Mouse (Mus musculus) midbrain, embryonic 10.5 days (tissue): ENCODE measurements around the gene Aifm3. TPM values are rescaled to one million over a fixed set of nuclear protein-coding genes. Genes with fewer than 3 reads are reported as not detected.

Experiments
- DNase-seq: peaks from one replicate; pipeline ENCODE4 v3.0.0-alpha.2; 2017; ENCODE audit warnings: low spot score
- H3K27ac ChIP-seq: fragments of 300-500 bp; sonication (generic); replicated peaks from 2 replicates; pipeline ENCODE4 v1.5.1; 2016; ENCODE audit warnings: mild to moderate bottlenecking
- H3K27me3 ChIP-seq: fragments of 300-500 bp; sonication (generic); 2 replicates; pipeline ENCODE4 v1.6.1; 2016; ENCODE audit warnings: low read depth, mild to moderate bottlenecking; ENCODE audit not compliant: poor library complexity, severe bottlenecking
- H3K36me3 ChIP-seq: fragments of 300-500 bp; sonication (generic); 2 replicates; pipeline ENCODE4 v1.6.1; 2016; ENCODE audit warnings: mild to moderate bottlenecking, moderate library complexity
- H3K4me1 ChIP-seq: fragments of 300-500 bp; sonication (generic); 2 replicates; pipeline ENCODE4 v1.6.1; 2016
- H3K4me3 ChIP-seq: fragments of 300-500 bp; sonication (generic); 2 replicates; pipeline ENCODE4 v1.5.1; 2016; ENCODE audit warnings: mild to moderate bottlenecking, moderate library complexity
- H3K9me3 ChIP-seq: fragments of 300-500 bp; sonication (generic); replicated peaks from 2 replicates; pipeline ENCODE4 v1.6.1; 2016; ENCODE audit warnings: mild to moderate bottlenecking
- WGBS: fragments of 180-500 bp; shearing (Covaris S2); methylation state at CpG from one replicate; pipeline ENCODE4 v1.1.7; 2016; 5-methylcytosine and 5-hydroxymethylcytosine counted together
- polyA plus RNA-seq: library from polyadenylated mRNA; unstranded; fragments of >200 nt; fragmentation: Nextera tagmentation; extraction: Ambion mirVana; gene quantifications from 2 replicates; pipeline ENCODE4 v1.2.1, GENCODE M21; 2016

Gene Aifm3
- polyA plus RNA-seq, 1 experiment from 2014 or later, result 2.6 TPM

DNA sequence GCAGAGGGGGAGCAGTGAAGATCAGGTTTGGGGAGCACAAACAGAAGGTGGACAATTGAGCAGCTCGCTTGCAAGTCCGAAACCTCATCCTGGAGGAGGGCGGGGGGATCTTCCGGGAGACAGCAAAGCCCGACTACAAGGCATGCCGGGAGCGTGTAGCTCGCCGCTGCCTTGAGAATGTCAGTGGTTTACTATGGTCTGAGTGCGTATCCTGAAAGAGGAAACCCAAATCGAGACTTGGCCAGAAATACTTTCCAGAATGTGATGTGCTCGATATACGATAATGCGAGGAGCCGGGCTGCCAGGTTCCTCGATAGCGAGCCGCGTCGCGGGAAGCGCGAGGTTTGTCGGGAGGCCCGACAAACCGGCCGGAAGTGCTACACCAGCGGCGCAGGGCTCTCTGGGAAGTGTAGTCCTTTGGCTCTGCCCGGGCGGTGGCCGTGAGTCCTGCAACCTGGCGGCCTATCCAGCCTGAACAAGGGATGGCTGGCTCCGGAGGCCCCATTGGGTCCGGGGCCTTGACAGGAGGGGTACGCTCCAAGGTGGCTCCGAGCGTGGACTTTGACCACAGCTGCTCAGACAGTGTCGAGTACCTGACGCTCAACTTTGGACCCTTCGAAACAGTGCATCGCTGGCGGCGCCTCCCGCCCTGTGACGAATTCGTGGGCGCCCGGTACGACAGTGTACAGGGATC lies 19.3 kb downstream of the Aifm3 start, which contains the start of gene Lztr1:
Gene Lztr1, plus strand, starts transcription at position 143 of the 694 bp plus-strand sequence.
- H3K9me3 ChIP-seq, result no peaks in the 10 kb centered on the region
- WGBS, result under 1% methylated on average over 50 of the region's 50 CpGs
- peak; percentile 90 for DNase-seq

DNA sequence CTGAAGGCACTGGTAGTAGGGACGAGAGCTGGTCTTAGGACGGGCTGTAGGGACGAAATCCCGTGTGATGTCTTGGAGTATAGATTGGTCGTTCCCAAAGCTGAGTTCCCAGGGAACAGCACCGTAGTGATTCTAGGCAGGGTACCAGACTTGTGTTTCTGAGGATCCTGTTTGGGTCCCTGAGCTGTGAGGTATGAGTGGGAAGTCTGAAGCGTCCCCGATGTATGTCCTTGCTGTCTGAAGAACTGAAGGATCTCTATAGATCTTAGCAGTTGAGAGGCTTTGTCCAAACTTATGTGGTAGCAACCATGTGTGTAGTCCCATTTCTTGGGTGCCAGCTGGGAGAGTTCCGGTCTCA lies 19.8 kb downstream of the Aifm3 start:
- H3K36me3 ChIP-seq, result peaks cover 34% of the 10 kb centered on the region
- peak overlapping the region; percentile 82 for H3K4me3 ChIP-seq
- H3K27me3 ChIP-seq, result no peaks in the 10 kb centered on the region
- peaks cover 17% of the 10 kb centered on the region for H3K4me1 ChIP-seq
- H3K27ac ChIP-seq, result peak overlapping the region; percentile 94
- no peak for DNase-seq
- no peaks in the 10 kb centered on the region for H3K9me3 ChIP-seq
- WGBS, result 14% methylated on average over 9 of the region's 9 CpGs

More for the DNA sequence above, 19.3 kb downstream of the Aifm3 start, which contains the start of gene Lztr1:
- peaks cover 29% of the 10 kb centered on the region for H3K36me3 ChIP-seq
- H3K4me3 ChIP-seq, result peak within 1 kb of the TSS; percentile 82
- no peaks in the 10 kb centered on the region for H3K27me3 ChIP-seq
- H3K4me1 ChIP-seq, result peaks cover 17% of the 10 kb centered on the region
- peak within 1 kb of the TSS; percentile 94 for H3K27ac ChIP-seq

- Histone ChIP-seq H3K27ac (no peak overlapping the region), H3K4me3 (peak overlapping the region; percentile 82), H3K4me1 (peaks cover 17% of the 10 kb centered on the region), H3K9me3 (no peaks in the 10 kb centered on the region), H3K27me3 (no peaks in the 10 kb centered on the region), H3K36me3 (peaks cover 43% of the 10 kb centered on the region)
- WGBS, result 96% methylated on average over 2 of the region's 2 CpGs
- DNase-seq, result no peak
Measured at GRCm38 (mm10) chr16:17510143-17510542, 20.7 kb downstream of the Aifm3 start.

GRCm38 (mm10) chr16:17510686-17511085 lies 21.3 kb downstream of the Aifm3 start:
- DNase-seq, result no peak
- Histone ChIP-seq H3K4me3 (no peak overlapping the region), H3K27ac (no peak overlapping the region), H3K36me3 (peaks cover 49% of the 10 kb centered on the region), H3K4me1 (peaks cover 17% of the 10 kb centered on the region), H3K9me3 (no peaks in the 10 kb centered on the region), H3K27me3 (no peaks in the 10 kb centered on the region)
- WGBS, result 94% methylated on average over 2 of the region's 2 CpGs

- Histone ChIP-seq H3K27ac (no peak overlapping the region), H3K9me3 (no peaks in the 10 kb centered on the region), H3K4me3 (no peak overlapping the region), H3K4me1 (peaks cover 17% of the 10 kb centered on the region), H3K36me3 (peaks cover 56% of the 10 kb centered on the region), H3K27me3 (no peaks in the 10 kb centered on the region)
- no peak for DNase-seq
- WGBS, result 92% methylated on average over 4 of the region's 4 CpGs
Measured at GRCm38 (mm10) chr16:17511431-17511830, 22.0 kb downstream of the Aifm3 start.

- Histone ChIP-seq H3K27ac (no peak overlapping the region), H3K4me3 (no peak overlapping the region), H3K4me1 (no peaks in the 10 kb centered on the region), H3K9me3 (no peaks in the 10 kb centered on the region), H3K36me3 (peaks cover 98% of the 10 kb centered on the region), H3K27me3 (no peaks in the 10 kb centered on the region)
- 86% methylated on average over 2 of the region's 2 CpGs for WGBS
- DNase-seq, result no peak
Measured at GRCm38 (mm10) chr16:17518910-17519309, 29.5 kb downstream of the Aifm3 start.

DNA sequence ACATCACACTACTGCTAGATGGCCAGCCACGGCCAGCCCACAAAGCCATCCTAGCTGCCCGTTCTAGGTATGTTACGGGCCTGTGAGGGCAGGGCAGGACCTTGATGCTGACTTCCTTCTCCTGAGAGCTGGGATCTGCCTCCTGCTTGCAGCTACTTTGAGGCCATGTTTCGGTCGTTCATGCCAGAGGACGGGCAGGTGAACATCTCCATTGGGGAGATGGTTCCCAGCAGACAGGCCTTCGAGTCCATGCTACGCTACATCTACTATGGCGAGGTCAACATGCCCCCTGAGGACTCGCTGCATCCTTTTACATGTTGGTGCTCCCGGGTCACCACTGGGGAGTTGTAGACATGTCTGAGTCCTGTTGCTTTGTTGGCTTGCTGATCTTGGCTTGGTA lies 34.7 kb downstream of the Aifm3 start:
- Histone ChIP-seq H3K36me3 (peaks cover 97% of the 10 kb centered on the region), H3K9me3 (no peaks in the 10 kb centered on the region), H3K27ac (no peak overlapping the region), H3K27me3 (no peaks in the 10 kb centered on the region), H3K4me3 (no peak overlapping the region), H3K4me1 (no peaks in the 10 kb centered on the region)
- WGBS, result 91% methylated on average over 11 of the region's 11 CpGs
- no peak for DNase-seq

DNA sequence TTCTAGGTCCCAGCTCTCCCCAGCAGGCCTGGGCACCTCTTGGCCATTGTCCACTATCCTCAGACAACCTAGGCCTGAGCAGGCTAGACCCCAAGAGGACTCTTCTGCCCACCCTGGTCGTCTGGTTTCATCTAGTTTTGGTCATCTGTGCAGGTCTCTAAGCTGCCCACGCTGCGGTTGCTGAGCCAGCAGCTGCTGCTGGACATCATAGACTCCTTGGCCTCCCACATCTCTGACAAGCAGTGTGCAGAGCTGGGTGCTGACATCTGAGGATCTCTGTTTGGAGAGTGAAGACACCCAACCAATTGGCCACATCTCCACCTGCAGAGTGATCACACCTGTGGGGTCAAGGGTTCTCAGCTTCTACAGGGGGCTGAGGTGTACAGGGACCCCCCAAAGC lies 36.1 kb downstream of the Aifm3 start:
- Histone ChIP-seq H3K4me1 (peaks cover 13% of the 10 kb centered on the region), H3K36me3 (peaks cover 84% of the 10 kb centered on the region), H3K27me3 (no peaks in the 10 kb centered on the region), H3K27ac (no peak overlapping the region), H3K9me3 (no peaks in the 10 kb centered on the region), H3K4me3 (no peak overlapping the region)
- no peak for DNase-seq
- WGBS, result 87% methylated on average over 3 of the region's 3 CpGs

- no peaks in the 10 kb centered on the region for H3K27me3 ChIP-seq
- no peaks in the 10 kb centered on the region for H3K9me3 ChIP-seq
- no peak for DNase-seq
- peaks cover 77% of the 10 kb centered on the region for H3K36me3 ChIP-seq
- H3K4me3 ChIP-seq, result no peak overlapping the region
- H3K4me1 ChIP-seq, result peaks cover 13% of the 10 kb centered on the region
- H3K27ac ChIP-seq, result no peak overlapping the region
- WGBS, result 91% methylated on average over 6 of the region's 6 CpGs
Measured at GRCm38 (mm10) chr16:17526223-17526622, 36.8 kb downstream of the Aifm3 start.

DNA sequence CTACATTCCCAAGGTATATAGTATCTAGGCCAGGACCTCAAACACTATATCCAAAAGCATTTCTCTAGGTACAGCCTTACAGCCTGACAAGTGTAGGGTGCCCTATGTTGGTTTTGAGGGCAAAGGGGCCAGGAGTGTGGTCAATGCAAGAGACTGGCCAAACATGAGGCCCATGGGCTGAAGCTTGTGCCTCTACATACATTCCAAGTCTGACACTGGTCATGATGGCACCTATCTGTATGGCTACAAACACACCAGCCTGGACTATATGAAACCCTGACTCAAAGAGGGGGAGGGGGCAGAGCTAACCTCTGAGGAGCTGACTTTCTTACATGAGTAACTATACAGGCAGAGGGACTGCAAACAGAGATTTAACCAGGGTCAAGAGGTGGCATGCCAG lies 38.2 kb downstream of the Aifm3 start:
- DNase-seq, result no peak
- peaks cover 63% of the 10 kb centered on the region for H3K36me3 ChIP-seq
- no peaks in the 10 kb centered on the region for H3K9me3 ChIP-seq
- no peaks in the 10 kb centered on the region for H3K27me3 ChIP-seq
- H3K4me3 ChIP-seq, result no peak overlapping the region
- peaks cover 24% of the 10 kb centered on the region for H3K4me1 ChIP-seq
- no peak overlapping the region for H3K27ac ChIP-seq

GRCm38 (mm10) chr16:17528276-17528675 lies 38.9 kb downstream of the Aifm3 start:
- no peak overlapping the region for H3K27ac ChIP-seq
- DNase-seq, result no peak
- no peaks in the 10 kb centered on the region for H3K27me3 ChIP-seq
- H3K36me3 ChIP-seq, result peaks cover 56% of the 10 kb centered on the region
- 90% methylated on average over 13 of the region's 13 CpGs for WGBS
- H3K9me3 ChIP-seq, result no peaks in the 10 kb centered on the region
- H3K4me1 ChIP-seq, result peaks cover 24% of the 10 kb centered on the region
- H3K4me3 ChIP-seq, result 0 out of 2 replicates have a peak overlapping the region, but pooled peaks have one; percentile 8

GRCm38 (mm10) chr16:17529981-17530586 lies 40.7 kb downstream of the Aifm3 start:
- no peaks in the 10 kb centered on the region for H3K9me3 ChIP-seq
- peaks cover 24% of the 10 kb centered on the region for H3K4me1 ChIP-seq
- peaks cover 40% of the 10 kb centered on the region for H3K36me3 ChIP-seq
- H3K27me3 ChIP-seq, result no peaks in the 10 kb centered on the region
- WGBS, result 22% methylated on average over 17 of the region's 17 CpGs
- peak overlapping the region; percentile 71 for H3K4me3 ChIP-seq
- peak; percentile 32 for DNase-seq
- H3K27ac ChIP-seq, result peak overlapping the region; percentile 86

DNA sequence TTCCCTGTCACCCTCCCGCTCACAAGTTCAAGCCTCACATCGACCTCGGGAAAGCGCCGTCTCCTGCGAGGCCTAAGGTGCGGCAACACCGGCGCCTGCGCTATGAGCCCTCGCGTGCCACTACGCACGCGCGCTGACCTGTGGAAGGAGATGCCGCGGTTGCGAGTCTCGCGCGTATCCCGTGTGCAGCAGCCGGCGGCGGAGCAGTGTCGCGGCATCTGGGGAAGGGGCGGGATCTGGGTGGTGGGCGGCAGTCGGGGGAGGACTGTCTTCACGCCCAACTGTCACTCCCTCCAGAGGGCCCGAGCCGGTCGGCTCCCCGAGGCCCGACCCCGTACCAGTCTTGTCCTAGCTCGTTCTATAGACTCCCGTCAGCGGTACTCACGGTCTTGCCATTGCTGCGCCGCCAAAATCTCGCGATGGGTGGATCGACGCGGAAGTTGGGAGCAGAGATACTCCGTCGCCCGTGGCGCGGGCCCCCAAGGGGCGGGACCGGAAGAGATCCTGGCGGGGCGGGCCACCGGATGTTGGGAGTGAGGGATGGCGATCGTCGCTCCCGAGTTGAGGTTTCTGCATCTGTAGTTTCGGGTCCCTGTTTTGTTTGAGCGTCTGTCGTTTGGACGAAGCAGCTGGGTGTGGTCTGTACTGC lies 41.4 kb downstream of the Aifm3 start, which contains the start of gene Thap7:
Gene Thap7, minus strand, starts transcription at position 497 of the 649 bp plus-strand sequence.
- DNase-seq, result peak; percentile 98
- peaks cover 33% of the 10 kb centered on the region for H3K36me3 ChIP-seq
- under 1% methylated on average over 67 of the region's 67 CpGs for WGBS
- H3K4me3 ChIP-seq, result peak within 1 kb of the TSS; percentile 71
- no peaks in the 10 kb centered on the region for H3K9me3 ChIP-seq
- peak within 1 kb of the TSS; percentile 86 for H3K27ac ChIP-seq
- H3K27me3 ChIP-seq, result no peaks in the 10 kb centered on the region
- peaks cover 24% of the 10 kb centered on the region for H3K4me1 ChIP-seq
